Mouse (Mus musculus): ENCODE data around the gene Gnb2.

Gnb2 gene

DNA sequence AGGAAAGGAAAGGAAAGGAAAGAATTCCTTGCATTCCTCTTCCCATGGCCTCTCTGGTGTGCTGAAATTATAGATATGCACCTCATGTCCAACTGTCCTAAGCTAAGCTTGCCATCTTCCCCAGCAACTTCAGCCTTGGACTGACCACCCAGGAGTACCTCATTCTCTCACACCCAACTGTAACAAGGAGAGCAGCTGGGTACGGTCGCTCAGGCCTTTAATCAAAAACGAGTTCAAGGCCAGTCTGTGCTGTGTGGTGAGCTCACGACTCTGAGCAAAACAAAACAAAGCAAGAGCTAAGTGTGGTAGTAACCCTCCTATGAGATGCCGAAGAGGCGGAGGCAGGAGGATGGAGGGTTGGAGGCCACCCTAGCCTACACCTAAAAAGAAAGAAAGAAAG, 7.7 kb upstream of the Gnb2 start:
- DNase-seq (ENCODE audit: low spot score in 2 of 2) = no peak

- peak in 1 of 2 experiments; percentile 47 for DNase-seq (ENCODE audit: low spot score in 2 of 2)
Measured at GRCm38 (mm10) chr5:137539291-137539801, 6.0 kb upstream of the Gnb2 start.

- no peak for DNase-seq (ENCODE audit: low spot score in 2 of 2)
Measured at GRCm38 (mm10) chr5:137537461-137537860, 4.2 kb upstream of the Gnb2 start.

DNA sequence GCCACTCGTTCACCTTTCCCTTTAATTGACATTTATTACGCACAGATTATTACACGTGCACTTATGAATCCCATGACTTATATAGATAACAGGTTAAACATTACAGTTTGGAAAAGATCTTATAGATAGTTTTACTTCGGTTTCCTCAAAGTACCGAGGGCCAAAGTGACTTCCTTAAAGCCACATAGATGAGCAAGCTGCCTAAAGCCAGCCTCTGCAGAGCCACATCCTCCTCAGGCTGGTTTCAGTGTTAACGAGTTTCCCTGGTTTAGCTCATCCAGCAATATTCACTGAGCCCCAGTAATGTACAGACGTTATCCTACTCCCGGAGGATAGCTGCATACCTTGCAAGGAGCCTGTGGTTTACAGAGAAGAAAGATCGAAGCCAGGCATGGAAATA, 2.0 kb upstream of the Gnb2 start:
- no peak for DNase-seq (ENCODE audit: low spot score in 2 of 2)

DNA sequence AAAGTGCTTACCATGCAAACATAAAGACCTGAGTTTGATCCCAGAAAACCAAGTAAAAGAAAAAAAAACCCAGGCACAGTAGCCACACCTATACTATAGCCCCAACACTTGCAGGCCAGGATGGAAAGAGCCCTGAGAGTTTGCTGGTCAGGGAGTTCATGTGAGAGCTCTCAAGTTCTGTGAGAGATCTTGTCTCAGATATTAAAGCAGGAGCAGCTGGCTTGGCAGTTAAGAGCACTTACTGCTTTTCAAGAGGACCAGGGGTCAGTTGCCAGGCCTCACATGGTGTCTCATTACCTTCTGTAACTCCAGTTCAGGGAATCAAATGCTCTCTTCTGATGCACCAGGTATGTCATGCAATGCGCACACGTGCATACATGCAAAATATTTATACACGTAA, 1.5 kb upstream of the Gnb2 start:
- no peak for DNase-seq (ENCODE audit: low spot score in 2 of 2)

GRCm38 (mm10) chr5:137532808-137533116, 548 bp downstream of the Gnb2 start:
- DNase-seq (ENCODE audit: low spot score in 2 of 2) = no peak

DNA sequence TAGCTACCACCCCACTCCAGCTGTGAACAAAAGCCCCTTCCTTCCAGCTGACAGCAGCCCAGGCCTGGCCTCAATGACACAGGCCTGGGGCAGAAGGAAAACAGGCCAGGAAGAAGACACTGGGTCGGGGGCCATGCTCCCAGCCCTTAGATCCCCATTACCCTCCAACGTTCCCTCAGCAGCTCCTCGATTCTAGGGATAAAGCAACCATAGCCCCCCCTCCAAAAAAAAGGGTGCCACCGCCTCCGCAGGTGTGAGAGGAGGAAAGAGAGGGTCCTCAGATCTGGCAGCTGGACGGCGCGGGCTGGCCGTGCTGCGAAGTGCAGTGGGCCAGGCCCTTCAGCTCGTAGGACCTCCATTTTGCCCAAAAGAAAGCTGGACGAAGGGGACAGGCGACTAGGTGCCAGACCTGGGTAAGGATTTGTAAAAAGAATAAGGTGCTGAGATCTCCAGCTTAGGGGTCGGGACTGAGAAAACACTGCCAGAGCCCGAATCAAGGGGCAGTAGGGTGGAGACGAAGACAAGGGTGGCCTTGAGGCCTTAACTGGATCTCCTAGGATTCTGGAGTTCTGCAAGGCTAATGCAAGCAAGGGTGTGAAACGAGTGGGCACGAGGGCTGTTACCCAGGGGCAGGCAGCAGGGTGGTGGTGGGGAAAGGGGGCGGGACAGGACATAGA, 1.0 kb downstream of the Gnb2 start:
- no peak for DNase-seq (ENCODE audit: low spot score in 2 of 2)

DNA sequence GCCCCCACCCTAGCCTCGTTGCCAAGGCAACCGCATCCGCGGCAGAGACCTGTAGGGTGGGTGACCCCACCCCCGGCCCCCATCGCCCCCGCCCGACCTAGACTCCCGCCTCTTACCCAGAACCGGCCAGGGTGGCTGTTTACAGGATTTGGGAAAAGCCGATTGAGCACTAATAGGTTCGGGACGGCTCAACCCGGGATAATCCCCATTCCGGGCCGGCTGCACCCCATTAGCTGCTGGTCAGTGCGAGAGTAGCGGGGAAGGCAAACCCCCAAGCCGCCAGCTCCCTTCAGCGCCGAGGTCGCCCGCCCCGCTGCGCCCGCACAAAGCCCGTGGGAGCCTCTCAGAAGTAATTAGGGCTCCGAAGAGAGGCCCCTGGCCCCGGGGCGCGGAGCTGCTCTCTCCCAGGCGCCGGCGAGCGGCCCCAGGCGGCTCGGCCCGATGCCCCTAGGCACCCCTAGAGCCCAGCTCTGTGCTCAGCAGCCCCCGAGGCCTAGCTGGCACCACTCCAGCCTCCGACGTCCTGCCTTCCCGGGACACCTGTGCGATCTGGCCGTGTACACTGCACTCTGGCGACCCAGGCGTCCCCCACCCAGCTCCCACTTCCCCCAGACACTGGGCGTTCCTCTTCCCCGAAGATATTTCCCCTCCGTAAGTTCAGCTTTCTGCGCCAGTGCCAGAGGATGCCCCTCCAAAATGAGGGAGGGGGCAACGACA, 1.7 kb downstream of the Gnb2 start:
- no peak for DNase-seq (ENCODE audit: low spot score in 2 of 2)

- DNase-seq (ENCODE audit: low spot score in 2 of 2) = peak; percentile 83 to 87
Measured at GRCm38 (mm10) chr5:137530588-137531413, 2.5 kb downstream of the Gnb2 start.

GRCm38 (mm10) chr5:137530075-137530474, 3.2 kb downstream of the Gnb2 start:
- DNase-seq (ENCODE audit: low spot score in 2 of 2) = no peak

DNA sequence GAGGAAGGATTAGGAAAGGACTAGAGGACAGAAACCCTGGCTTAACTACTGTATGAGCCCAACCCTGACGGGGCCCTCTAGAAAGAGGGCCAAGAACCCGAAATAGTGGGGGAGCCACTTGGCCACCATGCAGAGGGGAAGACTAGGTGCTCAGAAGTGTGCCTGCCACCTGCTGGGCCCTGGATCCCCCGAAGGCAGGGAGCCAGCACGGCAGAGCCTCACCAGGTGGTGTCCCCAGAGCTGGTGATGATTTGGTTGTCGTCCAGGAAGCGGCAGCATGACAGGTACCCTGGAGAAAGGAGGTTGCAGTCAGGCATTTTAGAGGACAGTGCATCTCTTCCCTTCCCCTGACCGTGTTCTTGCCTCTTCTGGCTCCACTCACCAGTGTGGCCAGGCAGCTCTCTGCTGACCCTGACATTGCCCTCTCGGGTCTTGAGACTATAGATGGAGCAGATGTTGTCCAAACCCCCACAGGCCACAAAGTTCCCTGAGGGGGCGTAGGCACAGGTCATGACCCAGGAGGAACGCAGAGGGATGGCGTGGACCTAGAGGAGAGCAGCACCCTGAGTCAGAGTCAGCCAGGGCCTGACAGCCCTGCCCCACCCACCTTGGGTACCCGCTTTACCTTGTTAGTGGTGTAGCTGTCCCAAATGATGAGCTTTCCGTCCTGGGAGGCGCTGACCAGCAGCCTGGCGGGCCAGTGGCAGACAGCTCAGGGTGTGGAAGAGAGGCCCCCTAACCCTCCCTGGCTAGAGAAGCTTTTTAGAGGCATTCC, 3.9 kb downstream of the Gnb2 start:
- DNase-seq (ENCODE audit: low spot score in 2 of 2) = no peak

DNA sequence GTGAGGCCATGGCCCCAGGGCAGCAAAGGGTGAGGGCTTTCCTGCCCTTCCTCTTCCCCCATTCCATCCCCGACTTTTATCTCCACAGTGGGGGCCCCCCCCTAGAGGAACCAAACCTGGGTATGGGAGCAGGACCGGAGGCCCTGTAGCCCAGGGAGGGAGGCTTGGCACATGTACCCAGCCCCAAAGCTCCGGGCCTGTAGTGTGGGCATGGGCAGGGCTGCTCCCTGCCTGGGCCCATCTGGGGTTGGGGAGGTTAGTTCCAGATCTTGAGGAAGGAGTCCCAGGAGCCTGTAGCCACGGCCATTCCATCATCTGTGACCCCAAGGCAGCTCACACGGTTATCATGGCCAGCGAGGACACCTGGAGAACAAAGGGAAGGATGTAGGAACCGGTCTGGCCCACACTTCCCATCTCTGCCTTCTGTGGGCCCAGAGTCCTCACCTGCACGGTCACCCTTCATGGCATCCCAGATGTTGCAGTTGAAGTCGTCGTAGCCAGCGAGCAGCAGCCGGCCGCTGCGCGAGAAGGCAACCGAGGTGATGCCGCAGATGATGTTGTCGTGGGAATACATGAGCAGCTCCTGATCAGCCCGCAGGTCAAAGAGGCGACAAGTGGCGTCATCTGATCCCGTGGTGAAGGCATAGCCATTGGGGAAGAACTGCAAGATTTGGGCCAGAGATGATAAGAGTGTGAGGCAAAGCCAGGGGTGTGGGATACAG, 4.9 kb downstream of the Gnb2 start:
- no peak for DNase-seq (ENCODE audit: low spot score in 2 of 2)

GRCm38 (mm10) chr5:137527413-137527812, 5.9 kb downstream of the Gnb2 start:
- DNase-seq (ENCODE audit: low spot score in 2 of 2) = no peak

DNA sequence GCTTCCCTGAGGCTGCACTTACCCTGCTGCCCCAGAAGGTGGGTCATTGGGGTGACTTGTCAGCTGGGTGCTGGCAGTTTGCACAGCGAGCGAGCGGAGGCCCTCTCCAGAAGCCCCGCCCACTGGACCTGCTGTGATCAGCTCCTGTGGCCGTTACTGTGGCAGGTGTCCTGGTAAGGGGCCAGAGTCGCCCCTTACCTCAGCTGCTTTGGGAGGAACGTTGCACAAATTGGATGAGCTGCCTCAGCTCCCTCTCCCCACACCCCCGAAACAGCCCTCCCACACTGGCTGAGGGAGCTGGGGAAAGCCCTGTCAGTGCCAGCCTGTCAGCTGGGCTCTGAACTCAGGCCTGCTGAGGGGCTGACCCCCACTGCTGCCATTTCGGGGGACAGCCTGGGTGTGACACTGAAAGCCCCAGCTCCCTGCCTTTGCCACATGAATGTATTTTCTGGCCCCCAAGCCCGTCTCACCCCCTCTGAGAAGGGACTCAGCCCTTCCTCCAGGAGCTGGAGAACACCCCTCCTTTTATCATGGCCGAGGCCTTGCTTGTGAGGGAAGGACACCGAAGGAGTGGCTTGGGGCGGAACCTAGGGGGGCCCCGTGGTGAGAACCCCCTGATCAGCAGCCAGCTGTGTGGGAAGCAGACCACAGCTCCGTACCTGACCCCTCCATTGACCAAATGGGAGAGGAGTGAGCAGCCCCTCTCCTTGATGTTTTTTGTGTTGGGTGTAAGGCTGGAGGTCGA, 6.9 kb downstream of the Gnb2 start:
- no peak for DNase-seq (ENCODE audit: low spot score in 2 of 2)

DNA sequence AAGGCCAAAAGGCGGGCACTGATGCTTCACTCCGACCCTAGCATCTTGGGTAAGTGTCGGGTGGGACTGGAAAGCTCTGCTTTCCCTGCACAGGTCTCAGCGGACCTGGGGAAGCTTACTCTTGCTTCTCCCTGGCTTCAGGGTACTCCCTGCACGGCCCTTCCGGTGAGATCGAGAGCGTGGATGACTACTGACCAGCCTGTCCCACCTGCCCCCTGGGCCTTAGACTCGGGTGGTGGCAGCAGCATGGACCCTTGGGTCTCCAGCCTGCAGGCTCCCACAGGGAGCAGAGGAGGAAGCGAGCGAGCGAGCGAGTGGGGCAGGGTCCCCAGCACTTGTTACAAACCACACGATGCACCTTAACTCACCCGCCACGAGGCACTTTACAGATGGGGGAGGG, 7.8 kb downstream of the Gnb2 start:
- DNase-seq (ENCODE audit: low spot score in 2 of 2) = no peak

- DNase-seq (ENCODE audit: low spot score in 2 of 2) = no peak
Measured at GRCm38 (mm10) chr5:137524671-137525070, 8.6 kb downstream of the Gnb2 start.

GRCm38 (mm10) chr5:137524251-137524515, 9.1 kb downstream of the Gnb2 start:
- DNase-seq (ENCODE audit: low spot score in 2 of 2) = no peak

DNA sequence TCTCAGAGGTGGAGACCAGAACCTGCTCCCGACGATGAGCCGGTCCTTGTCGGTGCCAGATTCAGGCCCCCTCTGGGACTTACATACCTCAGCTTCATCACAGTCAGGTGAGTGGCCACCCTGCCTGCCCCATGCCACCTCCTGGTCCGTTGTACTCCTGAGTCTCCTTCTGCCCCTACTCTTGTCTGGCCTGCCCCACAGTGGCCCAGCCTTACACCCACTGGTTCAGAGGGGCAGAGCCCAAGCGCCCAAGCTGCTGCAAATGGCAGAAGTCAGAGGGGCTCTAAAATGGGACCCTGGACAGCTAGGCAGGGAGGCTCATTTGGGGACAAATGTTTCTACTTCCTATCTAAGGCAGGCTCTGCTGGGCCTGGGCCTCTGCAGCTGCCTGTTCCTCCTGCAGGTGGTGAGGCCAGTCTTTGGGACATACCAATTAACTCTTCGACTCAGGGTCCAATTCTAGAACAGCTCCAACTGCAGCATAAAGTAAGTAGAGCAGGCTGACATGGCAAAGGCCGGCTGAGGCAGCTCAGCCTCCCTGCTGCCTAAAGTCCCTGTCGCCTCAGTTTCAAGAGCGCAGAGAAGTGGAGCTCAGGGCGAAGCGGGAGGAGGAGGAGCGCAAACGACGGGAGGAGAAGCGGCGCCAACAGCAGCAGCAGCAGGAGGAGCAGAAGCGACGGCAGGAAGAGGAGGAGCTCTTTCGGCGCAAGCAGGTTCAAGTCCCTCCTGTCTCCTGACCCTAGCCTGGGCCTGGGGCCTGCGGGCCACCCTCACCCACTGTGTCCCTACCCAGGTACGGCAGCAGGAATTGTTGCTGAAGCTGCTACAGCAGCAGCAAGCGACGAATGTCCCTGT, 9.7 kb downstream of the Gnb2 start:
- no peak for DNase-seq (ENCODE audit: low spot score in 2 of 2)

DNA sequence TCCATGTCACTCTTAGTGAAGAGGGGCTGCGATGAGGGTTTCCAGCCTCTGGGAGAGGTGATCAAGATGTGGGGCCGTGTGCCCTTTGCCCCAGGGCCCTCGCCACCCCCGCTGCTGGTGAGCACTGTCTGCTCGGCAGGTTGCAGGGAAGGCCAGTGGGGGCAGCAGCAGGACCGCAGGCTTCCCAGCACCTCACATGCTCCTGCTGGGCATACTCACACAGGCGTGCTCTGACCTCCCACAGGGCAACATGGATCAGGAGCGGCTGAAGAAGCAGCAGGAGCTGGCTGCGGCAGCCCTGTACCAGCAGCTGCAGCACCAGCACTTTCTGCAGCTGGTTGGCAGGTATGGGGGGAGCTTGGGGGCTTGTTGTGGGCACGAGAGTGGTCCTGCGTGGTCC, 10.6 kb downstream of the Gnb2 start:
- no peak for DNase-seq (ENCODE audit: low spot score in 2 of 2)

GRCm38 (mm10) chr5:137521861-137522260, 11.4 kb downstream of the Gnb2 start:
- DNase-seq (ENCODE audit: low spot score in 2 of 2) = no peak

Data from right cerebral cortex, postnatal 36 days (tissue).